Mouse (Mus musculus) limb, embryonic 15.5 days (tissue): ENCODE data around the gene Fam69b. TPM values are rescaled to one million over a fixed set of nuclear protein-coding genes. Genes with fewer than 3 reads are reported as not detected.
A peak's percentile ranks its signal among the peaks of the same experiment; 100 is the strongest.

Experiments used
- ATAC-seq: fragments of 200-750 bp; cut with Nextera tagmentation; 2 replicates; pipeline ENCODE4 v1.8.0; 2017; ENCODE audit warnings: low read depth, moderate TSS enrichment; ENCODE audit not compliant: insufficient number of reproducible peaks, low FRiP score, low TSS enrichment
- H3K27ac ChIP-seq: fragments of 300-500 bp; sonication (generic); 2 replicates; pipeline ENCODE4 v1.5.1; 2015; ENCODE audit warnings: moderate library complexity, mild to moderate bottlenecking, inconsistent platforms
- H3K27me3 ChIP-seq: fragments of 300-500 bp; sonication (generic); 2 replicates; pipeline ENCODE4 v1.6.1; 2015; ENCODE audit warnings: inconsistent platforms
- H3K36me3 ChIP-seq: fragments of 300-500 bp; sonication (generic); 2 replicates; pipeline ENCODE4 v1.6.1; 2015; ENCODE audit warnings: inconsistent platforms
- H3K4me1 ChIP-seq: fragments of 300-500 bp; sonication (generic); 2 replicates; pipeline ENCODE4 v1.6.1; 2015; ENCODE audit warnings: inconsistent platforms
- H3K4me2 ChIP-seq: fragments of 300-500 bp; sonication (generic); 2 replicates; pipeline ENCODE4 v1.6.1; 2015; ENCODE audit warnings: mild to moderate bottlenecking, inconsistent platforms
- H3K4me3 ChIP-seq: fragments of 300-500 bp; sonication (generic); 2 replicates; pipeline ENCODE4 v1.5.1; 2015; ENCODE audit warnings: mild to moderate bottlenecking, inconsistent platforms
- H3K9ac ChIP-seq: fragments of 300-500 bp; sonication (generic); 2 replicates; pipeline ENCODE4 v1.6.1; 2015; ENCODE audit warnings: inconsistent platforms
- H3K9me3 ChIP-seq: fragments of 300-500 bp; sonication (generic); 2 replicates; pipeline ENCODE4 v1.6.1; 2016; ENCODE audit warnings: inconsistent platforms
- WGBS: fragments of 180-500 bp; shearing (Covaris S2); methylation state at CpG from one replicate; pipeline ENCODE4 v1.1.7; 2015; 5-methylcytosine and 5-hydroxymethylcytosine counted together
- polyA plus RNA-seq: library from polyadenylated mRNA; unstranded; fragments of >200 nt; fragmentation: Nextera tagmentation; extraction: Ambion mirVana; gene quantifications from 2 replicates; pipeline ENCODE4 v1.2.1, GENCODE M21; 2015

Fam69b gene
- polyA plus RNA-seq = 32.0 and 42.8 TPM in 2 replicates

GRCm38 (mm10) chr2:26627921-26628739 is at the start of gene Fam69b:
Fam69b (plus strand) TSS chr2:26628457.
- H3K27ac ChIP-seq = peak within 1 kb of the TSS; percentile 47; the same call in 1 of the 2 replicates
- H3K9me3 ChIP-seq = no peaks in the 10 kb centered on the region
- peak; percentile 56; the same call in 1 of the 2 replicates for ATAC-seq
- H3K27me3 ChIP-seq = no peaks in the 10 kb centered on the region
- no peaks in the 10 kb centered on the region for H3K36me3 ChIP-seq
- peak within 1 kb of the TSS; percentile 78 for H3K4me3 ChIP-seq
- peak within 1 kb of the TSS; percentile 93 for H3K9ac ChIP-seq
- H3K4me1 ChIP-seq = peaks cover 34% of the 10 kb centered on the region
- under 1% methylated on average over 48 of the region's 70 CpGs for WGBS
- H3K4me2 ChIP-seq = peak within 1 kb of the TSS; percentile 91

GRCm38 (mm10) chr2:26579714-26580113 is 48.5 kb upstream of the Fam69b start, which contains the start of gene Egfl7:
Egfl7 (plus strand) TSS chr2:26580014.
- WGBS = 85% methylated on average over 1 of the region's 1 CpGs
- H3K27ac ChIP-seq = 0 out of 2 replicates have a peak within 1 kb of the TSS, but pooled peaks have one; percentile 40
- no peak within 1 kb of the TSS for H3K9ac ChIP-seq
- no peaks in the 10 kb centered on the region for H3K27me3 ChIP-seq
- H3K9me3 ChIP-seq = no peaks in the 10 kb centered on the region
- ATAC-seq = no peak
- H3K4me3 ChIP-seq = no peak within 1 kb of the TSS
- peaks cover 12% of the 10 kb centered on the region for H3K4me1 ChIP-seq
- no peaks in the 10 kb centered on the region for H3K36me3 ChIP-seq
- no peak within 1 kb of the TSS for H3K4me2 ChIP-seq

GRCm38 (mm10) chr2:26580751-26581150 is 47.5 kb upstream of the Fam69b start:
- WGBS = 90% methylated on average over 5 of the region's 5 CpGs
- H3K36me3 ChIP-seq = no peaks in the 10 kb centered on the region
- no peak overlapping the region for H3K4me2 ChIP-seq
- H3K4me3 ChIP-seq = no peak overlapping the region
- H3K27ac ChIP-seq = no peak overlapping the region
- ATAC-seq = no peak
- no peaks in the 10 kb centered on the region for H3K27me3 ChIP-seq
- H3K4me1 ChIP-seq = peaks cover 10% of the 10 kb centered on the region
- no peaks in the 10 kb centered on the region for H3K9me3 ChIP-seq
- H3K9ac ChIP-seq = no peak overlapping the region

- WGBS = 45% methylated on average over 2 of the region's 2 CpGs
Observed at GRCm38 (mm10) chr2:26582203-26582602, 46.1 kb upstream of the Fam69b start.

GRCm38 (mm10) chr2:26582741-26583140 is 45.5 kb upstream of the Fam69b start:
- no peak overlapping the region for H3K27ac ChIP-seq
- H3K9ac ChIP-seq = no peak overlapping the region
- no peaks in the 10 kb centered on the region for H3K36me3 ChIP-seq
- H3K4me2 ChIP-seq = no peak overlapping the region
- H3K4me1 ChIP-seq = peaks cover 23% of the 10 kb centered on the region
- H3K9me3 ChIP-seq = no peaks in the 10 kb centered on the region
- no peak overlapping the region for H3K4me3 ChIP-seq
- no peaks in the 10 kb centered on the region for H3K27me3 ChIP-seq
- ATAC-seq = no peak
- 69% methylated on average over 7 of the region's 7 CpGs for WGBS

More at GRCm38 (mm10) chr2:26582203-26582602, 46.1 kb upstream of the Fam69b start:
- Histone ChIP-seq H3K4me1 (peaks cover 20% of the 10 kb centered on the region), H3K27me3 (no peaks in the 10 kb centered on the region), H3K9ac (no peak overlapping the region), H3K9me3 (no peaks in the 10 kb centered on the region), H3K36me3 (no peaks in the 10 kb centered on the region), H3K4me3 (no peak overlapping the region), H3K27ac (no peak overlapping the region), H3K4me2 (no peak overlapping the region)
- ATAC-seq = no peak

- Histone ChIP-seq H3K4me2 (no peak overlapping the region), H3K36me3 (no peaks in the 10 kb centered on the region), H3K4me1 (peaks cover 16% of the 10 kb centered on the region), H3K27ac (peak overlapping the region; percentile 43), H3K4me3 (peak overlapping the region; percentile 21), H3K9ac (0 out of 2 replicates have a peak overlapping the region, but pooled peaks have one; percentile 17), H3K9me3 (no peaks in the 10 kb centered on the region), H3K27me3 (no peaks in the 10 kb centered on the region)
- WGBS = 60% methylated on average over 11 of the region's 11 CpGs
- no peak for ATAC-seq
Observed at GRCm38 (mm10) chr2:26583640-26584039, 44.6 kb upstream of the Fam69b start.

GRCm38 (mm10) chr2:26585713-26586112 is 42.5 kb upstream of the Fam69b start:
- peak overlapping the region; percentile 59 for H3K4me3 ChIP-seq
- H3K27ac ChIP-seq = peak overlapping the region; percentile 12; the same call in 1 of the 2 replicates
- H3K4me1 ChIP-seq = peaks cover 17% of the 10 kb centered on the region
- no peaks in the 10 kb centered on the region for H3K27me3 ChIP-seq
- no peak for ATAC-seq
- H3K4me2 ChIP-seq = no peak overlapping the region
- H3K9ac ChIP-seq = no peak overlapping the region
- no peaks in the 10 kb centered on the region for H3K9me3 ChIP-seq
- WGBS = 50% methylated on average over 6 of the region's 6 CpGs
- H3K36me3 ChIP-seq = no peaks in the 10 kb centered on the region

- H3K9ac ChIP-seq = peak within 1 kb of the TSS; percentile 47; the same call in 1 of the 2 replicates
- H3K4me2 ChIP-seq = peak within 1 kb of the TSS; percentile 81
- peak; percentile 68 for ATAC-seq
- H3K4me1 ChIP-seq = peaks cover 24% of the 10 kb centered on the region
- under 1% methylated on average over 65 of the region's 65 CpGs for WGBS
- H3K36me3 ChIP-seq = peaks cover 2% of the 10 kb centered on the region; the same call in 1 of the 2 replicates
- peak within 1 kb of the TSS; percentile 34; the same call in 1 of the 2 replicates for H3K27ac ChIP-seq
- no peaks in the 10 kb centered on the region for H3K9me3 ChIP-seq
- peak within 1 kb of the TSS; percentile 59 for H3K4me3 ChIP-seq
- no peaks in the 10 kb centered on the region for H3K27me3 ChIP-seq
Observed at GRCm38 (mm10) chr2:26586294-26587043, 41.8 kb upstream of the Fam69b start, which contains the start of gene Gm20532. Gm20532 (plus strand) TSS chr2:26586639.

- peaks cover 25% of the 10 kb centered on the region for H3K4me1 ChIP-seq
- H3K36me3 ChIP-seq = peaks cover 7% of the 10 kb centered on the region
- H3K27ac ChIP-seq = peak overlapping the region; percentile 34; the same call in 1 of the 2 replicates
- peak overlapping the region; percentile 59 for H3K4me3 ChIP-seq
- ATAC-seq = no peak
- no peaks in the 10 kb centered on the region for H3K9me3 ChIP-seq
- H3K4me2 ChIP-seq = peak overlapping the region; percentile 81
- WGBS = 3% methylated on average over 11 of the region's 11 CpGs
- H3K9ac ChIP-seq = peak overlapping the region; percentile 47; the same call in 1 of the 2 replicates
- H3K27me3 ChIP-seq = no peaks in the 10 kb centered on the region
Observed at GRCm38 (mm10) chr2:26587044-26587405, 41.2 kb upstream of the Fam69b start.

- Histone ChIP-seq H3K27ac (peak overlapping the region; percentile 50; the same call in 1 of the 2 replicates), H3K9ac (no peak overlapping the region), H3K4me3 (no peak overlapping the region), H3K36me3 (peaks cover 22% of the 10 kb centered on the region), H3K4me1 (peaks cover 25% of the 10 kb centered on the region), H3K27me3 (no peaks in the 10 kb centered on the region), H3K9me3 (no peaks in the 10 kb centered on the region), H3K4me2 (no peak overlapping the region)
- WGBS = 36% methylated on average over 4 of the region's 4 CpGs
- ATAC-seq = no peak
Observed at GRCm38 (mm10) chr2:26588573-26588972, 39.7 kb upstream of the Fam69b start.

- no peak overlapping the region for H3K4me3 ChIP-seq
- H3K36me3 ChIP-seq = peaks cover 26% of the 10 kb centered on the region
- 86% methylated on average over 10 of the region's 10 CpGs for WGBS
- H3K9ac ChIP-seq = no peak overlapping the region
- no peak overlapping the region for H3K27ac ChIP-seq
- no peaks in the 10 kb centered on the region for H3K27me3 ChIP-seq
- H3K4me1 ChIP-seq = peaks cover 25% of the 10 kb centered on the region
- H3K4me2 ChIP-seq = no peak overlapping the region
- H3K9me3 ChIP-seq = no peaks in the 10 kb centered on the region
- no peak for ATAC-seq
Observed at GRCm38 (mm10) chr2:26589284-26589683, 39.0 kb upstream of the Fam69b start.
